Mouse (Mus musculus) T-helper 17 cell (primary cell): ENCODE results near the gene Wdr64.

ENCODE experiments used
- in situ Hi-C, 2 experiments: fragments of 300-600 bp; cut with MboI, MseI; formaldehyde crosslinking; loops; 1 replicate in 1 of 2; 2 replicates in 1 of 2; pipeline ENCODE4 v1.15.1; 2025; ENCODE audit warnings: high pct_unique_total_duplicates in 2 of 2

Gene Wdr64

DNA sequence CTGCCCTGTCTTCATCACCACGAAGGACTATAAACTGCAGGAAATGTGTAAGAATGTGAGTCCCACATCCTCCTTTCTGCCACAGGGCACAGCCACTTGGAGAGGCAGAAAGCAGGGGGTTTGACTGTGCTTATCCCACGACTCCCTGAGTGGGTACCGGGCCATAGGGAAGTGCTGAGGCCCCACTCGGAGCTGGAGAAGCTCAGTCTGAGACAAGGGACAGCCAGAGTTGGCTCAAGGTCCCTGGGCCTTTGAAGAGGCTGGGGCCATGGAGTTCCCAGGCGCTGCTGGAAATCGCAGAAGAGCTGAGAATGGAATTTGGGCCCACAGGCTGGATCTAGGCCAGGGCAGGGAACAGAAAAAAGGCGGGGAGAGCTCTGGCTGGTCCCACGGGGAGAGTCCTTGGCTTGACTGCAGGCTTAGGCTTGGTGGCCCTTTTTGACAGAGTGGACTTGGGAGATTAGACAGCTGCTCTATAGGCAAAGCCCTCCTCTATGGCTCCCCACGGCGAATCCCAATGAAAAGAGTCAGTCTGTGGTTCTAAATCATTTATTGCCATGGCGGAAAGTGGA, 14.0 kb downstream of the Wdr64 start:
- in situ Hi-C loops = no loop called here

- in situ Hi-C loops = no loop called here
Measured at GRCm38 (mm10) chr1:175716832-175717231, 18.4 kb downstream of the Wdr64 start.

- in situ Hi-C loops = no loop called here
Measured at GRCm38 (mm10) chr1:175725771-175726170, 27.4 kb downstream of the Wdr64 start.

- in situ Hi-C loops = no loop called here
Measured at GRCm38 (mm10) chr1:175754576-175755364, 56.4 kb downstream of the Wdr64 start.

GRCm38 (mm10) chr1:175794668-175795067, 96.3 kb downstream of the Wdr64 start:
- in situ Hi-C loops = no loop called here

GRCm38 (mm10) chr1:175808356-175808755, 110.0 kb downstream of the Wdr64 start:
- in situ Hi-C loops = no loop called here

DNA sequence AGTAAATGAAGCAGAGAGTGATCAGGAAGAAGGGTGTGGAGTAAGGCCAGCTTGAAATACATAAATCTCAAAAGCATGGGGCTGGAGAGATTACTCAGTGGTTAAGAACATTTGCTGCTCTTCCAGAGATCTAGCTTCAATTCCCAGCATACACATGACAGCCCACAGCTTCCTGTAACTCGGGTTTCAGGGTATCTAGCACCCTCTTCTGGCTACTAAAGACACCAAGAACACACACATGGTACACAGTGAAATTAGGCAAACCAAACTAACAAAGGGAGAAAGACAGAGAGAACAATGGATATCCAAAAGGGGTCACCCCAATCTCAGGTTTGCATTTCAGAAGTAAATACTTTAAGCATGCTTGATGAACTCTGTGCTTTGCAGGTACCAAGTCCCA, 113.2 kb downstream of the Wdr64 start:
- in situ Hi-C loops = no loop called here

GRCm38 (mm10) chr1:175823815-175824438, 125.5 kb downstream of the Wdr64 start:
- in situ Hi-C loops = no loop called here

GRCm38 (mm10) chr1:175828539-175828938, 130.1 kb downstream of the Wdr64 start:
- in situ Hi-C loops = no loop called here

- in situ Hi-C loops = no loop called here
Measured at GRCm38 (mm10) chr1:175829220-175829619, 130.8 kb downstream of the Wdr64 start.

DNA sequence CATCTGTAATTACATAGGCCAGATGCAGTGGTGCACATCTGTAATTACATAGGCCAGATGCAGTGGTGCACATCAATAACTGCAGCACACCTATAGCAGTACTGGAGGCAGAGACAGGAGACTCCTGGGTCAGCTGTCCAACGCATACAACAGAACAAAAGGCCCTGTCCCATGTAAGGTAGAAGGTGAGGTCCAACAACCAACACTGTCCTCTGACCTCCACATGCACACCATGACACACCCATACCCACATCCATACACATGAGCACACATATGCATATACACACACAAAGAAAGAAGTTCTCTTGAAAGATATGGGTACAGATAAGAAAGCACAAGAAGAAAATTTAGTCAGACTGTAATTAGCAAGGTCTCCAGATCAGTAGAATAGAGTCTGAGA, 157.1 kb downstream of the Wdr64 start:
- in situ Hi-C loops = loop anchor here (10.0 kb wide), 2 partner anchors 461 to 501 kb away; no protein-coding TSS in a partner anchor
